Mouse (Mus musculus): ENCODE data around the gene Pidd1. TPM values are rescaled to one million over a fixed set of nuclear protein-coding genes. Genes with fewer than 3 reads are reported as not detected.

The Pidd1 gene
- total and polyA plus RNA-seq, 3 experiments: 5.8 to 24.9 (median 7.8) TPM

DNA sequence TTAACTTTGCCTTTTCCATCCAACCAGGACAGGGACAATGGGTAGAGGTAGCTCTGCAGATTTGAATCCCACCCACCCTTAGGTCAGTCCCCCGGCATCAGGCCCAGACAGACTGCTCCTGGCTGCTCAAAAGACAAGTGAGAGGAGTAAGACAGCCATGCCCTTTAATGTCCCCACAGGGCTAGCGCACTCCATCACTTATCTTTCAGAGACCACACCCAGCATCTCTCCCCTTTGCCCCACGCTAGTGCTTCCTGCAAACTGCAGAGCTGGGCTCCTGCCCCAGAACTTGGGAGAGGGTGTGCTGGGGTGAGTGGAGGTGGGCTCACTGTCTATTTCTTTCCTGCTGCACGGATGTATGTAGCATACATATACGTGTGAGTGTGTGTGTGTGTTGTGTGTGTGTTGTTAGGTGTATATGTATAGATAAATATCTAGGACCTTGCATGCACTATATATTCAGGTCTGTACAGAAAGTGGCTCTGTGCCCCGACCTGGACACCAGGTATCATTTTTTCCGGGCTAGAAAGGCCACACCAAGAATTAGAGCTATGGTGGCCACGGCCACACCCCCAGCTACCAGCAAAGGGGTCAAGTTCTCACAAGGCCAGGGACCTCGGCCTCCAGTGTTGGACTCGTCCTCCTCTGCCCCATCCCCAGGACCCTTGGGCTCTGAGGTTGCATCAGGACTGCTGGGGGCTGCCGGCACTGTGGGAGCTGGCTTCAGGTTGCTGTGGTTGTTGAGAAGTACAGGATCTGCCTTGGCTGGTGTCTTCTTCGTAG lies 16.7 kb downstream of the Pidd1 start:
- no peaks in the 10 kb centered on the region for H3K4me1 ChIP-seq (ENCODE audit: control insufficient read depth in 1 of 2, insufficient read depth in 2 of 2)

DNA sequence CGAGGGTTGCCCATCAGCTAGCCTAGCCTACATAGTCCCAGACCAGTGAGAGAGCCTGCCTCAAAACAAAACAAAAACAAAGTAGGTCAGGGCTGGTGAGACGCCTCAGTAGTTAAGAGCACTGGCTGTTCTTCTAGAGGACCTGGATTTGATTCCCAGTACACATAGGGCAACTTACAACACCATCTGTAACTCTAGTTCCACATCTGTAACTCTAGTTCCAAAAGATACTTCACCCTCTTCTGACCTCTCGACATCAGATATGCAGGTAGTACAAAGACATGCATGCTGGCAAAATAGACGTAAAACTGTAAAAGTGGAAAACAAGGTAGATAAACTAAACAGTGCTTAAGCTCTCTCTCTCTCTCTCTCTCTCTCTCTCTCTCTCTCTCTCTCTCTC lies 20.0 kb downstream of the Pidd1 start:
- TF ChIP-seq BHLHE40 (IDR thresholded peaks at IDR 0.05; ENCODE audit: low read depth, low read length) (no peak), CHD2 (IDR thresholded peaks at IDR 0.05; ENCODE audit: low read length) (no peak), CTCF (conservative IDR thresholded peaks at IDR 0.05 in 1 of 2, IDR thresholded peaks at IDR 0.05 in 1 of 2; ENCODE audit: low read depth in 2 of 2, low read length in 2 of 2) (no peak), KAT2A (IDR thresholded peaks at IDR 0.05; ENCODE audit: insufficient replicate concordance, low read length) (no peak), MAFK (IDR thresholded peaks at IDR 0.05; ENCODE audit: insufficient replicate concordance, low read length) (no peak), IRF4 (IDR thresholded peaks at IDR 0.05; ENCODE audit: low read depth, low read length) (no peak), PAX5 (IDR thresholded peaks at IDR 0.05; ENCODE audit: low read length) (no peak), ZKSCAN1 (IDR thresholded peaks at IDR 0.05; ENCODE audit: borderline replicate concordance, low read depth, low read length) (no peak), NRF1 (IDR thresholded peaks at IDR 0.05; ENCODE audit: low read depth, low read length) (no peak), MYC (IDR thresholded peaks at IDR 0.05; ENCODE audit: low read depth, low read length) (no peak), CHD1 (IDR thresholded peaks at IDR 0.05; ENCODE audit: low read depth, low read length) (no peak)
- Histone ChIP-seq H3K9ac (ENCODE audit: insufficient read depth, low read depth) (no peak overlapping the region), H3K79me2 (replicated peaks; ENCODE audit: control insufficient read depth, extremely low read depth, insufficient read depth, poor library complexity, severe bottlenecking) (no peaks in the 10 kb centered on the region), H3K36me3 (replicated peaks in 1 of 2; ENCODE audit: control insufficient read depth in 1 of 2, insufficient read depth in 1 of 2, low read length in 1 of 2) (no peaks in the 10 kb centered on the region), H3K9me3 (replicated peaks; ENCODE audit: low read length) (no peaks in the 10 kb centered on the region), H3K4me1 (ENCODE audit: control insufficient read depth in 1 of 2, insufficient read depth in 2 of 2) (peaks cover 0 to 3% of the 10 kb centered on the region in 2 experiments; a peak in 2 of 4 replicates), H3K27me3 (replicated peaks) (peaks cover 2% of the 10 kb centered on the region), H3K4me3 (replicated peaks in 1 of 3; ENCODE audit: low read depth in 2 of 3, low read length in 2 of 3, poor library complexity in 1 of 3) (no peak overlapping the region), H3K4me2 (ENCODE audit: insufficient read depth, low read depth, poor library complexity, severe bottlenecking) (no peak overlapping the region), H3K27ac (ENCODE audit: insufficient read depth, low read depth) (no peak overlapping the region)
- no peak for DNase-seq (ENCODE audit: extremely low read depth)
- dilution Hi-C loops (cut with MboI; ENCODE audit: extremely low pct_ligation_motif_present, extremely low pct_unique_long_range_greater_than_20kb, low sequenced_read_pairs) (no loop called here), in situ Hi-C loops (cut with MboI; ENCODE audit: low pct_ligation_motif_present, low pct_unique_long_range_greater_than_20kb, low sequenced_read_pairs) (no loop called here)

More for the DNA sequence above, 16.7 kb downstream of the Pidd1 start:
- H3K4me2 ChIP-seq (ENCODE audit: insufficient read depth, low read depth, poor library complexity, severe bottlenecking): no peak overlapping the region
- DNase-seq (ENCODE audit: extremely low read depth): no peak
- H3K4me3 ChIP-seq (replicated peaks in 1 of 3; ENCODE audit: low read depth in 2 of 3, low read length in 2 of 3, poor library complexity in 1 of 3): no peak overlapping the region
- peaks cover 20 to 29% of the 10 kb centered on the region in 2 experiments for H3K36me3 ChIP-seq (replicated peaks in 1 of 2; ENCODE audit: control insufficient read depth in 1 of 2, insufficient read depth in 1 of 2, low read length in 1 of 2)
- no peak overlapping the region for H3K9ac ChIP-seq (ENCODE audit: insufficient read depth, low read depth)
- TF ChIP-seq MAFK (IDR thresholded peaks at IDR 0.05; ENCODE audit: insufficient replicate concordance, low read length): no peak
- TF ChIP-seq IRF4 (IDR thresholded peaks at IDR 0.05; ENCODE audit: low read depth, low read length): no peak
- TF ChIP-seq MAX (IDR thresholded peaks at IDR 0.05; ENCODE audit: low read length): no peak
- no peak for TF ChIP-seq MAZ (IDR thresholded peaks at IDR 0.05; ENCODE audit: low read depth, low read length)
- no peak for TF ChIP-seq RCOR1 (conservative IDR thresholded peaks at IDR 0.05; ENCODE audit: low read depth, low read length)
- no peak for TF ChIP-seq ZC3H11A (IDR thresholded peaks at IDR 0.05; ENCODE audit: low read depth, low read length)
- no peak for TF ChIP-seq CHD2 (IDR thresholded peaks at IDR 0.05; ENCODE audit: low read length)
- peaks cover 2% of the 10 kb centered on the region for H3K27me3 ChIP-seq (replicated peaks)
- H3K79me2 ChIP-seq (replicated peaks; ENCODE audit: control insufficient read depth, extremely low read depth, insufficient read depth, poor library complexity, severe bottlenecking): no peaks in the 10 kb centered on the region
- no peak overlapping the region for H3K27ac ChIP-seq (ENCODE audit: insufficient read depth, low read depth)
- H3K9me3 ChIP-seq (replicated peaks; ENCODE audit: low read length): no peaks in the 10 kb centered on the region
- in situ Hi-C loops (cut with MboI; ENCODE audit: low pct_ligation_motif_present, low pct_unique_long_range_greater_than_20kb, low sequenced_read_pairs): no loop called here
- dilution Hi-C loops (cut with MboI; ENCODE audit: extremely low pct_ligation_motif_present, extremely low pct_unique_long_range_greater_than_20kb, low sequenced_read_pairs): no loop called here

All from CH12.LX (cell line).